Mouse (Mus musculus) liver, embryonic 15.5 days (tissue): Measurements from ENCODE around the gene Med16. TPM values are rescaled to one million over a fixed set of nuclear protein-coding genes. Genes with fewer than 3 reads are reported as not detected.

Experiments
- ATAC-seq: fragments of 200-750 bp; cut with Nextera tagmentation; 2 replicates; pipeline ENCODE4 v1.8.0; 2017; ENCODE audit warnings: moderate number of reproducible peaks, mild to moderate bottlenecking, moderate library complexity; ENCODE audit not compliant: insufficient read depth
- H3K27ac ChIP-seq: fragments of 300-500 bp; sonication (generic); replicated peaks from 2 replicates; pipeline ENCODE4 v1.5.1; 2015; ENCODE audit warnings: mild to moderate bottlenecking, inconsistent platforms
- H3K27me3 ChIP-seq: fragments of 300-500 bp; sonication (generic); 2 replicates; pipeline ENCODE4 v1.6.1; 2015; ENCODE audit warnings: mild to moderate bottlenecking, inconsistent platforms
- H3K36me3 ChIP-seq: fragments of 300-500 bp; sonication (generic); replicated peaks from 2 replicates; pipeline ENCODE4 v1.6.1; 2015; ENCODE audit warnings: moderate library complexity, mild to moderate bottlenecking, inconsistent platforms
- H3K4me1 ChIP-seq: fragments of 300-500 bp; sonication (generic); replicated peaks from 2 replicates; pipeline ENCODE4 v1.6.1; 2015; ENCODE audit warnings: inconsistent platforms
- H3K4me2 ChIP-seq: fragments of 300-500 bp; sonication (generic); 2 replicates; pipeline ENCODE4 v1.6.1; 2015; ENCODE audit warnings: moderate library complexity, mild to moderate bottlenecking, inconsistent platforms
- H3K4me3 ChIP-seq: fragments of 300-500 bp; sonication (generic); replicated peaks from 2 replicates; pipeline ENCODE4 v1.5.1; 2015; ENCODE audit warnings: mild to moderate bottlenecking, inconsistent platforms
- H3K9ac ChIP-seq: fragments of 300-500 bp; sonication (generic); 2 replicates; pipeline ENCODE4 v1.6.1; 2015; ENCODE audit warnings: moderate library complexity, mild to moderate bottlenecking, inconsistent platforms
- H3K9me3 ChIP-seq: fragments of 300-500 bp; sonication (generic); replicated peaks from 2 replicates; pipeline ENCODE4 v1.6.1; 2016; ENCODE audit warnings: inconsistent platforms
- WGBS: fragments of 180-500 bp; shearing (Covaris S2); methylation state at CpG from one replicate; pipeline ENCODE4 v1.1.7; 2015; ENCODE audit warnings: mixed read lengths; ENCODE audit not compliant: insufficient replicate concordance; 5-methylcytosine and 5-hydroxymethylcytosine counted together
- polyA plus RNA-seq: library from polyadenylated mRNA; unstranded; fragments of >200 nt; fragmentation: Nextera tagmentation; extraction: Ambion mirVana; gene quantifications from 2 replicates; pipeline ENCODE4 v1.2.1, GENCODE M21; 2015

Med16 gene
- polyA plus RNA-seq = 16.4 and 18.0 TPM in 2 replicates

DNA sequence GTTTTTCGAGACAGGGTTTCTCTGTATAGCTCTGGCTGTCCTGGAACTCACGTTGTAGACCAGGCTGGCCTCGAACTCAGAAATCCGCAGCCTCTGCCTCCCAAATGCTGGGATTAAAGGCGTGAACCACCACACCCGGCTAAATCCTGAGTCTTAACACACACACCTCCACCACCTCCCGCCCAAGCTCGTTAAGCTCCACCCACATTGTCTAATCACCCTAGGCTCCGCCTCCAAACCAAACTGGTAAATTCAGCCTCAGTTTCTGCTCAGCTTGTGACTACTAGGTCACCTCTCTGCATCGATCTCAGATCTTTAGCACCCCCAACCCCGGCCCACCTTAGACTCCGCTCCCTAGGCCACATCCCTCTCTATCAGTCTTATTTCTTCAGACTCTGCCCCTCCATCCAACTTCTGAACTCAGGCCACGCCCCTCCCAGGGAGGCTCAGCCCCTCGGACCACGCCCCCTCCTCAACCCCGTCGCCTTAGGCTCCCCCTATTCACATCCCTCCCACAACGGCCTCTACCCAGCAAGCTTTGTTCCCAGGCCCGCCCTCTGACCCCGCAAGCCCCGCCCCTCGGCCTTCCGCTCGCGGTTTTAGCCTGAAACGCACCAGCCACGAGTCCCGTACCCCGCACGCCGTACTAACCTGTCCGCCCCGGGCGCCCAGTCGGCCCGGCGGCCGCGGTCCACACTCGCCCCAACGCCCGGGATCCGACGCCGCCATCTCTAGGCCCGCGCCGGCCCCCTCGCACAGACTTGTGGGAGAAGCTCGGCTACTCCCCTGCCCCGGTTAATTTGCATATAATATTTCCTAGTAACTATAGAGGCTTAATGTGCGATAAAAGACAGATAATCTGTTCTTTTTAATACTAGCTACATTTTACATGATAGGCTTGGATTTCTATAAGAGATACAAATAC is at the start of gene Med16:
TSS of gene Med16 (minus strand) at position 757 of the 925 bp plus-strand sequence.
- H3K36me3 ChIP-seq = peaks cover 61% of the 10 kb centered on the region
- H3K4me3 ChIP-seq = peak within 1 kb of the TSS; percentile 96
- H3K9me3 ChIP-seq = no peaks in the 10 kb centered on the region
- no peaks in the 10 kb centered on the region for H3K27me3 ChIP-seq
- peaks cover 47% of the 10 kb centered on the region for H3K4me1 ChIP-seq
- H3K27ac ChIP-seq = peak within 1 kb of the TSS; percentile 97
- ATAC-seq = peak; percentile 91
- peak within 1 kb of the TSS; percentile 97 for H3K9ac ChIP-seq
- WGBS = 1% methylated on average over 52 of the region's 52 CpGs
- H3K4me2 ChIP-seq = peak within 1 kb of the TSS; percentile 72

DNA sequence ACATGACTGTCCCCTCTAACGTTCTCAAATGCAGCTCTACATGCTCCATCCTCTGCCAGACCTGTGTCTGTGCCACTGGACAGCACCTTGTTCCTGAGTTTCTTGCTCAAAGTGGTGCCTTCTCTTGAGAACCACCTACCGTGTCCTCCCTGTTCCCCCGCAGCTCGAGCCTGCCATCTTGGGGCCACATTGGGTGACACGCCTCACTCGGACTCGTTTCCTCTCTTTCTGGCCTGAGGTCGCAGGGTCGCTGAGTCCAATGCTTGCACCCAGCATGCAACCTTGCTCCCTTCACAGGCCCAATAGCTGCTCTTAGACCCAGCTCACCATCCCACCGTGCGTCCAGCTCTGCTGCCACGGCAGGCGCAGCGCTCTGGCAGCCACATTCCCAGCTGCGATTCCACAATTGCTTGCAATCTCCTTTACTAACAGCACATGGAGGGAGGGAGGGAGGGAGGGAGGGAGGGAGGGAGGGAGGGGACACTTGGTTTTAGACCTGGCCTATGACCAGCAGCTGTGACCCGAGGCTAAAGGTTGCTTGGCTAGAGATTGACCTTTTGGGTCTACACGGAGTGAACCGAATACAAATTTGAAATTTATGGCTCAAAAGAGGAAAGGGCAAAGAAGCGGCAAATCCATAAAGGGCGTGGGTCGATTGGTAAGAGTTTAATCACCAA is 49.6 kb upstream of the Med16 start:
- Histone ChIP-seq H3K4me1 (peaks cover 43% of the 10 kb centered on the region), H3K9ac (no peak overlapping the region), H3K27ac (no peak overlapping the region), H3K4me3 (no peak overlapping the region), H3K36me3 (peaks cover 25% of the 10 kb centered on the region), H3K9me3 (no peaks in the 10 kb centered on the region), H3K27me3 (no peaks in the 10 kb centered on the region), H3K4me2 (peak overlapping the region; percentile 42)
- ATAC-seq = no peak
- 17% methylated on average over 21 of the region's 21 CpGs for WGBS

DNA sequence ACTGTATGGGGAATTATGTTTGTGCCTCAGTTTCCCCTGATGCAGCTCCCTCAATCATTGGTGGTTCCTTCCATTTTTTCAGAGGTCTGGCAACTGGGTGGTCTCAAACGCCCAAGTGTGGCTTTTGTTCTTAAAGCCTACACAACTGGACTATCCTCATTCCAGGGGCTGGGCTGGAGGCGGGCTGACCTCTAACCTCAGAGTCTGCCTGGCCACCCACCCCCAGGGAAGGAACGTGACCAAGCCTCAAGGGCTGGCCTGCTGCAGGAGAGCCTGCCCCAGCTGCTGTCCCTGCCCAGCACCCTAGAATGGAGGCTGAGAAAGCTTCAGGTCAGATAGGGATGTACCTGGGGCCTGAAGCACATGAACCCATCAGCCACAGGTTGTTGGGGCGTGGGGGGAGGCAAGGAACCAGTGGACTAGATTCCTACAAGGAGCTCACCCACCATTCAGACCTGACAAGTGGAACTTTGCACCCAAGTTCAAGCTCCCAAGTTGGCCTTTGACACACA is 48.0 kb upstream of the Med16 start:
- Histone ChIP-seq H3K4me3 (no peak overlapping the region), H3K27me3 (no peaks in the 10 kb centered on the region), H3K4me1 (peaks cover 42% of the 10 kb centered on the region), H3K9ac (no peak overlapping the region), H3K9me3 (no peaks in the 10 kb centered on the region), H3K36me3 (peaks cover 19% of the 10 kb centered on the region), H3K27ac (no peak overlapping the region), H3K4me2 (no peak overlapping the region)
- WGBS = 37% methylated on average over 4 of the region's 4 CpGs
- no peak for ATAC-seq

DNA sequence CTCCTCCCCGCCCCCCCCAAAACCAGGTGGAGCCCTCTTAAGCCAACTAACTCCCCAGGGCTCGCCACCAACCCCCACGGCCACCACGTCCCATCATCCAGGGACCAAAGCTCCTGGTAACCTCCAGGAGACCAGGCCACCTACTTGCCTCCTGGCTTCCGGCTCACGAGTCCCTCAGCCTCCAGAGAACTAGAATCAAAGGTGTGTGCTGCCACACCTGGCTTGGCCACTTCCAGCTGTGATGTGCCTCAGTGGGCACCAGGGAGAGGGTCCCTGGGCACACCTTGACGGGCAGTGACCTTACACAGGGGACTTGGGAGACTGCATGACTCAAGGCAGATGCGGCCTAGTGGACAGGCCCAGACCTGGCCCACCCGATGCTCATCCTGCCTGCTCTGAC is 47.0 kb upstream of the Med16 start:
- no peak overlapping the region for H3K27ac ChIP-seq
- 69% methylated on average over 9 of the region's 9 CpGs for WGBS
- H3K27me3 ChIP-seq = no peaks in the 10 kb centered on the region
- no peak overlapping the region for H3K9ac ChIP-seq
- H3K4me1 ChIP-seq = peaks cover 32% of the 10 kb centered on the region
- H3K4me3 ChIP-seq = no peak overlapping the region
- no peaks in the 10 kb centered on the region for H3K9me3 ChIP-seq
- H3K4me2 ChIP-seq = no peak overlapping the region
- peaks cover 24% of the 10 kb centered on the region for H3K36me3 ChIP-seq
- no peak for ATAC-seq

DNA sequence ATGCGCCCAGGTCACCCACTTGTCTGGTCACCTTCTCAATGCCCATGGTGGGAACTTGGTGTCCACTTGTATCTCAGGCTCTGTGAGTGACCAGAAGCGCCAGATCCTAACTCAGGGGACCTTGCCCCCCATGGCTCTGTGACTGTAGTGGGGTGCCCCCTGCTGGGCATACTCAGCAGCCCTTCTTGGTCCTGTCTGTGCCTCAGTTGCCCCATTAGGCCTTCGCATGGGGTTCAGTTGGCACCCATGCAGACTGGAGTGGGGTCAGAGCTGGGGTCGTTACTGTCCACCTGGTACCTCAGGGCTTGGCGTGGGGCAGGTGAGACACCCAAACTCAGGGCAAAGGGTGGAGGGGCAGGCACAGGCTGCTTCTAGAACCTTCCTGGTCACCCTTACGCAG is 45.2 kb upstream of the Med16 start:
- H3K4me3 ChIP-seq = no peak overlapping the region
- no peaks in the 10 kb centered on the region for H3K27me3 ChIP-seq
- no peak overlapping the region for H3K27ac ChIP-seq
- WGBS = 71% methylated on average over 6 of the region's 6 CpGs
- no peak overlapping the region for H3K4me2 ChIP-seq
- no peak overlapping the region for H3K9ac ChIP-seq
- H3K9me3 ChIP-seq = no peaks in the 10 kb centered on the region
- no peak for ATAC-seq
- peaks cover 41% of the 10 kb centered on the region for H3K36me3 ChIP-seq
- H3K4me1 ChIP-seq = peaks cover 33% of the 10 kb centered on the region

DNA sequence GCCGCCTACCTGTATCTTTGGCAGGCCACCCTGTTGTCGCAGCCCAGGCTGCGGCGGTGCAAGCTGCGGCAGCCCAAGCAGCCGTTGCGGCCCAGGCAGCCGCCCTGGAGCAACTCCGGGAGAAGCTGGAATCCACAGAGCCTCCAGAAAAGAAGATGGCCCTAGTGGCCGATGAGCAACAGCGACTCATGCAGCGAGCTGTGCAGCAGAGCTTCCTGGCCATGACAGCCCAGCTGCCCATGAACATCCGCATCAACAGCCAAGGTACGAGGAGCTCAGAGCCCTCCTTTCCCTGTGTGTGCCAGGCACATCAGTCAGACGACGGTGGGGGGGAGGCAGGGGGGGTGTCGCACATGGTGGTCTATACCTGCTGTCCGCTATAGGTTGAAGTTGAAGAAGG is 41.9 kb upstream of the Med16 start:
- H3K36me3 ChIP-seq = peaks cover 49% of the 10 kb centered on the region
- H3K4me3 ChIP-seq = no peak overlapping the region
- H3K27ac ChIP-seq = no peak overlapping the region
- no peaks in the 10 kb centered on the region for H3K9me3 ChIP-seq
- H3K4me1 ChIP-seq = peaks cover 45% of the 10 kb centered on the region
- no peak overlapping the region for H3K4me2 ChIP-seq
- no peak overlapping the region for H3K9ac ChIP-seq
- no peak for ATAC-seq
- H3K27me3 ChIP-seq = no peaks in the 10 kb centered on the region
- WGBS = 79% methylated on average over 18 of the region's 18 CpGs

DNA sequence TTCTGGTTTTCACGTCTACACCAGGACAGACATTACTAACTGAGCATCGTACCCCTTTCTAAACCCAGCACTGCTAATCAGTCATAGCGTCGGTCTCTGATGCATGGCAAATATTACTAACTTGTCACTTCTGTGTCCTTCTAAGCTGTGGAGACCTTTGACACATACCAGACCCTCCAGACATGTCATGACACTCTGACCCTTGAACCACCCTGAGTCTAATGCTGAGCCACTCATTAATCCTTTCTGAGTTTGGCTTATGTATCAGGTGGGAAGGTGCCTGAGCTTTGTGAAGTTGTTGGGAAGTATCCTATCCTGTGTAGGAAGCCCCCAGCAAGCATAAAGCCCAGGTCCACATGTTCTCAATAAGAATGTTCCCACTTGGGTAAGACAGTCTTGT is 41.1 kb upstream of the Med16 start:
- Histone ChIP-seq H3K4me2 (no peak overlapping the region), H3K4me3 (no peak overlapping the region), H3K4me1 (peaks cover 52% of the 10 kb centered on the region), H3K9ac (no peak overlapping the region), H3K27me3 (no peaks in the 10 kb centered on the region), H3K36me3 (peaks cover 49% of the 10 kb centered on the region), H3K27ac (no peak overlapping the region), H3K9me3 (no peaks in the 10 kb centered on the region)
- ATAC-seq = no peak
- 82% methylated on average over 4 of the region's 4 CpGs for WGBS

DNA sequence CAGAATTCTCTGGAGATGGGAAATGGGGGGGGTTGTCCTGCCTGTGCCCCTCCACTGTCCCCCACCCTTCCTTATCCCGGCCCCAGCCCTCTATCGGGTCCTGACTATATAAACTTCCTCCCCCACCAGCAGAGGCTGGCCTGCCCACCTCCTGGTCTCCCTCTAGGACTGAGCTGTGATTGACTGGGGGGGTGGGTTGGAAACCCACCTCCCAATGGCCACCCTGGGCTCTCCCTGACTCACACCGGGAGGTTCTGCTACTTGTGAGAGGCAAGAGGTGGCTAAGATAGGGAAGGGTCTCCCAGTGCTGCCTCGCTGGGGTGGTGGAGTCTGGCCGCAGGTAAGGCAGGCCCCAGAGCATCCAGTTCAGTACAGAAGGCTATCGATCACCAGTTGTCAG is 38.8 kb upstream of the Med16 start:
- 60% methylated on average over 6 of the region's 6 CpGs for WGBS

DNA sequence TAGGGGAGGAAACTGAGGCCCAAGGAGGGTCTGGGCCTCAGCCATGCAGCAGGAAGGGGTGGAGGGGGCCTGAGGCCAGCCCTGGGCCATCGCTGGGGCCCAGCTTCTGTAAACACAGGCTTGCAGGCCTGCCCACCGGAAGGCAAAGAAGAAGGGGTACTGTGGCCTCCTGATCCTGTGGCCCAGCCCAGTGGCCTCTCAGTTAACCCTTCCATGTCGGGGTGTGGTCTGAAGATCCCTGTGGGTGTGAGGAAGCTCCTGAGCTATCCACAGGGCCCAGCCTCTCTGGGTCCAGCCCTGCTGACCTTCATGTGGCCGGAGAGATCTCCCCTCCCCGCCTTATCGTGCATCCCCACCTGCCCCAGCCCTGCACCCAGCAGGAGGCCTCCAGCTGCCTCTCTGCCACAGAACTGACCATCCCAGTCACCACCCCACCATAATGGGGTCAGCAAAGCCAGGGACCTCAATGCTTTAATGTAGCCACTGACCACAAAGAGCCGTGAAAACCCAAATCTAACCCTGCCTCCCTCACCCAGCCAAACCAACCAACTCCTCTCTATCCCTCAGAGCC is 38.1 kb upstream of the Med16 start:
- Histone ChIP-seq H3K9me3 (no peaks in the 10 kb centered on the region), H3K4me1 (peaks cover 79% of the 10 kb centered on the region), H3K4me2 (peak overlapping the region; percentile 58), H3K27ac (peak overlapping the region; percentile 61), H3K36me3 (peaks cover 38% of the 10 kb centered on the region), H3K9ac (peak overlapping the region; percentile 45), H3K4me3 (peak overlapping the region; percentile 24), H3K27me3 (no peaks in the 10 kb centered on the region)
- peak; percentile 61 for ATAC-seq
- WGBS = 4% methylated on average over 7 of the region's 7 CpGs

More for the DNA sequence above, 38.8 kb upstream of the Med16 start:
- no peak overlapping the region for H3K9ac ChIP-seq
- 0 out of 2 replicates have a peak overlapping the region, but pooled peaks have one; percentile 61 for H3K27ac ChIP-seq
- H3K4me2 ChIP-seq = peak overlapping the region; percentile 58; the same call in 1 of the 2 replicates
- ATAC-seq = no peak
- H3K4me3 ChIP-seq = 0 out of 2 replicates have a peak overlapping the region, but pooled peaks have one; percentile 24
- H3K36me3 ChIP-seq = peaks cover 36% of the 10 kb centered on the region
- H3K4me1 ChIP-seq = peaks cover 72% of the 10 kb centered on the region
- H3K27me3 ChIP-seq = no peaks in the 10 kb centered on the region
- H3K9me3 ChIP-seq = no peaks in the 10 kb centered on the region

DNA sequence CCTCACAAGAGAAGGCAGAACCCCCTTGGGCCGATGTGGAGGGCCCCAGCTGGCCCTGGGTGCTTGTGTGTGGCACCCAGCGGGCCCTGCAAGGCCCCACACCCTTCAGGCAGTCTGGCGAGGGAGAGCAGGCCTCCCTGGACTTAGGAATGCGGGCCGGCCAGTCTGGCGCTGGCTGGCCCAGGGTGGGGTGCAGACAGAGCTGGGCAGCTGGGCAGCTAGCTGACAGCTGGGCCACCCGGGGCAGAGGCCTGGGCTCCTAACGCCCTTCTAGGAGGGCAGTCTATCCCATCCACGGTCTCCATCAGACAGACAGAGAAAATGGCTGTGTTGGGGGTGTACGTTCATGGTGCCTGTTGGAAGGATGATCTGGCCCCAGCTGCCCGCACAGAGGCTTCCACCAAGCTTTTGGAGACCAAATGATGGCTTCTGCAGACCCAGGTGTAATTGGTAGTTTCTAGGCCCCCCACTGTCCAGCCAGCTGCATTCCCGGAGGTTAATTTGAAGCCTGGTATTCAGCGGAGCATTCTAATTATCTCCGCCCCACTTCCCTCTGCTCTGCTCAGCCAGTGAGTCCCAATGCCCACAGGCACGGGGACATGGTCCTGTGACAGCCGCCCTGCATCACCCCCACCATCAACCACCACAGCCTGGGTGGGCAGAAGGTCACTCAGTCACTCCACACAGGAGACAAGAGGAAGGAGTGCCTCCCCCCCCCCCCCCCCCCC is 36.9 kb upstream of the Med16 start:
- H3K4me2 ChIP-seq = peak overlapping the region; percentile 58
- no peak for ATAC-seq
- H3K27ac ChIP-seq = peak overlapping the region; percentile 61
- H3K9me3 ChIP-seq = no peaks in the 10 kb centered on the region
- H3K27me3 ChIP-seq = no peaks in the 10 kb centered on the region
- no peak overlapping the region for H3K9ac ChIP-seq
- H3K4me3 ChIP-seq = no peak overlapping the region
- H3K36me3 ChIP-seq = peaks cover 29% of the 10 kb centered on the region
- 46% methylated on average over 16 of the region's 16 CpGs for WGBS
- H3K4me1 ChIP-seq = peaks cover 89% of the 10 kb centered on the region
